Mouse (Mus musculus) gastrocnemius, postnatal 36 days (tissue): ENCODE data around the gene Tm4sf5. TPM values are rescaled to one million over a fixed set of nuclear protein-coding genes. Genes with fewer than 3 reads are reported as not detected.

Experiments used
- DNase-seq, 2 experiments: peaks; one replicate each; pipeline ENCODE4 v3.0.0; 2022
- intact Hi-C: fragments of 180-260 bp; cut with DNase I; formaldehyde crosslinking; loops from one replicate; pipeline ENCODE4 v1.15.1; 2025
- total RNA-seq, 2 experiments: library from RNA; stranded (reverse); gene quantifications; 2 replicates each; pipeline ENCODE4 v1.2.3; 2021

The Tm4sf5 gene
- total RNA-seq, 2 experiments from 2014 or later = not detected

- DNase-seq = peak; percentile 82 to 84
- intact Hi-C loops = loop anchor here (5.0 kb wide), 1 partner anchor 67 kb away; no protein-coding TSS in a partner anchor
These were observed 35.0 kb downstream of the Tm4sf5 start, which contains the start of gene Pld2 for GRCm38 (mm10) chr11:70539877-70540587. Gene Pld2 (plus strand): TSS chr11:70540064.

- intact Hi-C loops = no loop called here
- no peak for DNase-seq
These were observed 35.9 kb downstream of the Tm4sf5 start for GRCm38 (mm10) chr11:70540928-70541327.

- no peak for DNase-seq
- intact Hi-C loops = no loop called here
These were observed 36.4 kb downstream of the Tm4sf5 start for GRCm38 (mm10) chr11:70541415-70541814.

GRCm38 (mm10) chr11:70544496-70544895 is 39.5 kb downstream of the Tm4sf5 start:
- intact Hi-C loops = no loop called here
- no peak for DNase-seq

- intact Hi-C loops = no loop called here
- no peak for DNase-seq
These were observed 46.5 kb downstream of the Tm4sf5 start for GRCm38 (mm10) chr11:70551526-70551925.

- no peak for DNase-seq
- intact Hi-C loops = no loop called here
These were observed 48.9 kb downstream of the Tm4sf5 start for GRCm38 (mm10) chr11:70553940-70554339.

GRCm38 (mm10) chr11:70557545-70557944 is 52.5 kb downstream of the Tm4sf5 start:
- intact Hi-C loops = no loop called here
- no peak for DNase-seq

Other genes starting within 250 kb of the Tm4sf5 start
- gene Alox12, start 249.9 kb upstream of the Tm4sf5 start, total RNA-seq = 1 to 10 TPM in 1 of 2 experiments, under 1 TPM in 1; 0.82 to 1.2 TPM
- gene Alox12e, start 182.6 kb upstream of the Tm4sf5 start, total RNA-seq = not detected
- under 1 TPM in 1 of 2 experiments, not detected in 1; 0.87 TPM for gene Alox15, start 153.2 kb upstream of the Tm4sf5 start, total RNA-seq
- 10 to 100 TPM; 16.1 to 20.9 TPM for gene Pelp1, start 95.2 kb upstream of the Tm4sf5 start, total RNA-seq
- 1 to 10 TPM; 6.2 to 8.1 TPM for gene Arrb2, start 72.6 kb upstream of the Tm4sf5 start, total RNA-seq
- 1 to 10 TPM; 4.2 to 6.8 TPM for gene Med11, start 53.3 kb upstream of the Tm4sf5 start, total RNA-seq
- gene Zmynd15, start 45.8 kb upstream of the Tm4sf5 start, total RNA-seq = under 1 TPM; 0.10 to 0.61 TPM
- 1 to 10 TPM; 1.4 to 1.5 TPM for gene Cxcl16, start 45.3 kb upstream of the Tm4sf5 start, total RNA-seq
- gene Vmo1, start 9.4 kb downstream of the Tm4sf5 start, total RNA-seq = not detected
- not detected for gene Gltpd2, start 14.0 kb downstream of the Tm4sf5 start, total RNA-seq
- 100 to 1,000 TPM; 242 TPM for gene Psmb6, start 20.1 kb downstream of the Tm4sf5 start, total RNA-seq
- not detected for gene Gm40193, start 27.7 kb downstream of the Tm4sf5 start, total RNA-seq
- 10 to 100 TPM; 15.0 to 17.2 TPM for gene Pld2, start 34.8 kb downstream of the Tm4sf5 start, total RNA-seq
- gene Mink1, start 57.6 kb downstream of the Tm4sf5 start, total RNA-seq = 10 to 100 TPM; 28.0 to 31.1 TPM
- gene 4930544D05Rik, start 110.6 kb downstream of the Tm4sf5 start, total RNA-seq = not detected
- gene Chrne, start 114.0 kb downstream of the Tm4sf5 start, total RNA-seq = 10 to 100 TPM; 18.0 to 28.1 TPM
- not detected for gene Gp1ba, start 133.9 kb downstream of the Tm4sf5 start, total RNA-seq
- 10 to 100 TPM; 27.3 to 33.8 TPM for gene Rnf167, start 142.0 kb downstream of the Tm4sf5 start, total RNA-seq
- gene Slc25a11, start 142.2 kb downstream of the Tm4sf5 start, total RNA-seq = 100 to 1,000 TPM; 308 to 309 TPM
- gene Pfn1, start 149.4 kb downstream of the Tm4sf5 start, total RNA-seq = 100 to 1,000 TPM; 288 to 339 TPM
- 1,000 to 10,000 TPM; 8,161 to 9,332 TPM for gene Eno3, start 152.0 kb downstream of the Tm4sf5 start, total RNA-seq
- 10 to 100 TPM; 78.9 to 81.6 TPM for gene Spag7, start 164.2 kb downstream of the Tm4sf5 start, total RNA-seq
- gene Camta2, start 182.9 kb downstream of the Tm4sf5 start, total RNA-seq = 10 to 100 TPM; 36.8 to 38.8 TPM
- gene Inca1, start 194.9 kb downstream of the Tm4sf5 start, total RNA-seq = 1 to 10 TPM; 3.7 to 4.5 TPM
- gene Kif1c, start 195.3 kb downstream of the Tm4sf5 start, total RNA-seq = 100 to 1,000 TPM; 460 to 537 TPM